Mouse (Mus musculus): ENCODE results near the gene Hnrnpdl. TPM values are rescaled to one million over a fixed set of nuclear protein-coding genes. Genes with fewer than 3 reads are reported as not detected.

The Hnrnpdl gene
- polyA plus RNA-seq, 1 experiment from 2014 or later, result 268 TPM

- Histone ChIP-seq H3K36me3 (peaks cover 39% of the 10 kb centered on the region), H3K4me2 (replicated peaks) (no peak overlapping the region), H3K9me3 (no peaks in the 10 kb centered on the region), H3K27ac (no peak overlapping the region), H3K9ac (no peak overlapping the region), H3K4me1 (peaks cover 18% of the 10 kb centered on the region), H3K27me3 (replicated peaks) (no peaks in the 10 kb centered on the region), H3K4me3 (no peak overlapping the region)
- 96% methylated on average over 14 of the region's 14 CpGs for WGBS
- no peak for ATAC-seq (ENCODE audit: low FRiP score, low read depth)
Observed at GRCm38 (mm10) chr5:100060876-100061275, 21.4 kb upstream of the Hnrnpdl start.

GRCm38 (mm10) chr5:100059326-100059725, 19.9 kb upstream of the Hnrnpdl start:
- H3K9ac ChIP-seq, result no peak overlapping the region
- H3K4me3 ChIP-seq, result no peak overlapping the region
- peaks cover 26% of the 10 kb centered on the region for H3K4me1 ChIP-seq
- H3K27ac ChIP-seq, result peak overlapping the region; percentile 32; the same call in 1 of the 2 replicates
- no peak overlapping the region for H3K4me2 ChIP-seq (replicated peaks)
- H3K27me3 ChIP-seq (replicated peaks), result no peaks in the 10 kb centered on the region
- H3K36me3 ChIP-seq, result peaks cover 39% of the 10 kb centered on the region
- no peaks in the 10 kb centered on the region for H3K9me3 ChIP-seq
- 42% methylated on average over 6 of the region's 6 CpGs for WGBS
- no peak for ATAC-seq (ENCODE audit: low FRiP score, low read depth)

GRCm38 (mm10) chr5:100058729-100059128, 19.3 kb upstream of the Hnrnpdl start:
- Histone ChIP-seq H3K4me1 (peaks cover 26% of the 10 kb centered on the region), H3K4me2 (replicated peaks) (no peak overlapping the region), H3K9me3 (no peaks in the 10 kb centered on the region), H3K27me3 (replicated peaks) (no peaks in the 10 kb centered on the region), H3K9ac (no peak overlapping the region), H3K36me3 (peaks cover 33% of the 10 kb centered on the region), H3K4me3 (no peak overlapping the region), H3K27ac (no peak overlapping the region)
- WGBS, result 36% methylated on average over 6 of the region's 6 CpGs
- ATAC-seq (ENCODE audit: low FRiP score, low read depth), result 0 out of 2 replicates have a peak, but pooled peaks have one; percentile 12

- WGBS, result 73% methylated on average over 14 of the region's 15 CpGs
- ATAC-seq (ENCODE audit: low FRiP score, low read depth), result peak; percentile 41; the same call in 1 of the 2 replicates
- H3K36me3 ChIP-seq, result peaks cover 28% of the 10 kb centered on the region
- no peak overlapping the region for H3K27ac ChIP-seq
- no peaks in the 10 kb centered on the region for H3K9me3 ChIP-seq
- no peak overlapping the region for H3K9ac ChIP-seq
- peaks cover 26% of the 10 kb centered on the region for H3K4me1 ChIP-seq
- no peak overlapping the region for H3K4me3 ChIP-seq
- H3K27me3 ChIP-seq (replicated peaks), result no peaks in the 10 kb centered on the region
- no peak overlapping the region for H3K4me2 ChIP-seq (replicated peaks)
Observed at GRCm38 (mm10) chr5:100057461-100058209, 18.2 kb upstream of the Hnrnpdl start.

GRCm38 (mm10) chr5:100055866-100056369, 16.5 kb upstream of the Hnrnpdl start:
- Histone ChIP-seq H3K27me3 (replicated peaks) (no peaks in the 10 kb centered on the region), H3K4me2 (replicated peaks) (no peak overlapping the region), H3K4me3 (no peak overlapping the region), H3K9ac (no peak overlapping the region), H3K4me1 (peaks cover 26% of the 10 kb centered on the region), H3K9me3 (no peaks in the 10 kb centered on the region), H3K36me3 (peaks cover 13% of the 10 kb centered on the region), H3K27ac (no peak overlapping the region)
- 79% methylated on average over 5 of the region's 5 CpGs for WGBS
- no peak for ATAC-seq (ENCODE audit: low FRiP score, low read depth)

GRCm38 (mm10) chr5:100054807-100055547, 15.5 kb upstream of the Hnrnpdl start:
- WGBS, result 78% methylated on average over 11 of the region's 11 CpGs
- Histone ChIP-seq H3K27ac (no peak overlapping the region), H3K36me3 (peaks cover 8% of the 10 kb centered on the region; the same call in 1 of the 2 replicates), H3K4me1 (peaks cover 26% of the 10 kb centered on the region), H3K9me3 (no peaks in the 10 kb centered on the region), H3K27me3 (replicated peaks) (no peaks in the 10 kb centered on the region), H3K9ac (no peak overlapping the region), H3K4me3 (no peak overlapping the region), H3K4me2 (replicated peaks) (no peak overlapping the region)
- no peak for ATAC-seq (ENCODE audit: low FRiP score, low read depth)

GRCm38 (mm10) chr5:100052728-100053127, 13.3 kb upstream of the Hnrnpdl start:
- Histone ChIP-seq H3K4me2 (replicated peaks) (no peak overlapping the region), H3K36me3 (peaks cover 2% of the 10 kb centered on the region; the same call in 1 of the 2 replicates), H3K27me3 (replicated peaks) (no peaks in the 10 kb centered on the region), H3K9ac (no peak overlapping the region), H3K4me3 (no peak overlapping the region), H3K9me3 (no peaks in the 10 kb centered on the region), H3K4me1 (peaks cover 18% of the 10 kb centered on the region), H3K27ac (no peak overlapping the region)
- ATAC-seq (ENCODE audit: low FRiP score, low read depth), result no peak
- WGBS, result 95% methylated on average over 7 of the region's 7 CpGs

- Histone ChIP-seq H3K27ac (no peak overlapping the region), H3K36me3 (peaks cover 2% of the 10 kb centered on the region; the same call in 1 of the 2 replicates), H3K27me3 (replicated peaks) (no peaks in the 10 kb centered on the region), H3K4me3 (no peak overlapping the region), H3K4me1 (peaks cover 19% of the 10 kb centered on the region; the same call in 1 of the 2 replicates), H3K9me3 (no peaks in the 10 kb centered on the region), H3K9ac (no peak overlapping the region), H3K4me2 (replicated peaks) (no peak overlapping the region)
- no peak for ATAC-seq (ENCODE audit: low FRiP score, low read depth)
- 85% methylated on average over 3 of the region's 3 CpGs for WGBS
Observed at GRCm38 (mm10) chr5:100049904-100050303, 10.4 kb upstream of the Hnrnpdl start.

GRCm38 (mm10) chr5:100047871-100048270, 8.4 kb upstream of the Hnrnpdl start:
- H3K9me3 ChIP-seq, result no peaks in the 10 kb centered on the region
- H3K4me1 ChIP-seq, result peaks cover 19% of the 10 kb centered on the region; the same call in 1 of the 2 replicates
- H3K27me3 ChIP-seq (replicated peaks), result no peaks in the 10 kb centered on the region
- H3K4me3 ChIP-seq, result no peak overlapping the region
- 61% methylated on average over 7 of the region's 7 CpGs for WGBS
- ATAC-seq (ENCODE audit: low FRiP score, low read depth), result no peak
- no peak overlapping the region for H3K27ac ChIP-seq
- no peak overlapping the region for H3K9ac ChIP-seq
- peaks cover 2% of the 10 kb centered on the region; the same call in 1 of the 2 replicates for H3K36me3 ChIP-seq
- H3K4me2 ChIP-seq (replicated peaks), result no peak overlapping the region

- H3K27ac ChIP-seq, result no peak overlapping the region
- H3K9ac ChIP-seq, result no peak overlapping the region
- no peak overlapping the region for H3K4me3 ChIP-seq
- H3K9me3 ChIP-seq, result no peaks in the 10 kb centered on the region
- H3K4me2 ChIP-seq (replicated peaks), result no peak overlapping the region
- WGBS, result 65% methylated on average over 8 of the region's 8 CpGs
- peaks cover 19% of the 10 kb centered on the region; the same call in 1 of the 2 replicates for H3K4me1 ChIP-seq
- peaks cover 2% of the 10 kb centered on the region; the same call in 1 of the 2 replicates for H3K36me3 ChIP-seq
- no peak for ATAC-seq (ENCODE audit: low FRiP score, low read depth)
- no peaks in the 10 kb centered on the region for H3K27me3 ChIP-seq (replicated peaks)
Observed at GRCm38 (mm10) chr5:100047143-100047640, 7.7 kb upstream of the Hnrnpdl start.

- H3K4me1 ChIP-seq, result peaks cover 22% of the 10 kb centered on the region; the same call in 1 of the 2 replicates
- H3K4me3 ChIP-seq, result no peak overlapping the region
- 86% methylated on average over 3 of the region's 3 CpGs for WGBS
- no peak overlapping the region for H3K4me2 ChIP-seq (replicated peaks)
- ATAC-seq (ENCODE audit: low FRiP score, low read depth), result no peak
- H3K9me3 ChIP-seq, result no peaks in the 10 kb centered on the region
- H3K36me3 ChIP-seq, result no peaks in the 10 kb centered on the region
- no peaks in the 10 kb centered on the region for H3K27me3 ChIP-seq (replicated peaks)
- H3K27ac ChIP-seq, result no peak overlapping the region
- H3K9ac ChIP-seq, result no peak overlapping the region
Observed at GRCm38 (mm10) chr5:100046096-100046495, 6.6 kb upstream of the Hnrnpdl start.

- no peak for ATAC-seq (ENCODE audit: low FRiP score, low read depth)
- no peaks in the 10 kb centered on the region for H3K36me3 ChIP-seq
- no peaks in the 10 kb centered on the region for H3K27me3 ChIP-seq (replicated peaks)
- H3K4me1 ChIP-seq, result peaks cover 28% of the 10 kb centered on the region; the same call in 1 of the 2 replicates
- H3K4me2 ChIP-seq (replicated peaks), result no peak overlapping the region
- WGBS, result 78% methylated on average over 5 of the region's 5 CpGs
- H3K9me3 ChIP-seq, result no peaks in the 10 kb centered on the region
- no peak overlapping the region for H3K9ac ChIP-seq
- no peak overlapping the region for H3K4me3 ChIP-seq
- no peak overlapping the region for H3K27ac ChIP-seq
Observed at GRCm38 (mm10) chr5:100044621-100045020, 5.2 kb upstream of the Hnrnpdl start.

All from neural tube, embryonic 12.5 days (tissue).